Mouse (Mus musculus): ENCODE measurements around the gene Gstp3.
"Not testable (repeated sequence)": the region's sequence is repeated elsewhere in the genome, so short reads cannot be mapped to it uniquely, and the experiment has no call there.

The Gstp3 gene

DNA sequence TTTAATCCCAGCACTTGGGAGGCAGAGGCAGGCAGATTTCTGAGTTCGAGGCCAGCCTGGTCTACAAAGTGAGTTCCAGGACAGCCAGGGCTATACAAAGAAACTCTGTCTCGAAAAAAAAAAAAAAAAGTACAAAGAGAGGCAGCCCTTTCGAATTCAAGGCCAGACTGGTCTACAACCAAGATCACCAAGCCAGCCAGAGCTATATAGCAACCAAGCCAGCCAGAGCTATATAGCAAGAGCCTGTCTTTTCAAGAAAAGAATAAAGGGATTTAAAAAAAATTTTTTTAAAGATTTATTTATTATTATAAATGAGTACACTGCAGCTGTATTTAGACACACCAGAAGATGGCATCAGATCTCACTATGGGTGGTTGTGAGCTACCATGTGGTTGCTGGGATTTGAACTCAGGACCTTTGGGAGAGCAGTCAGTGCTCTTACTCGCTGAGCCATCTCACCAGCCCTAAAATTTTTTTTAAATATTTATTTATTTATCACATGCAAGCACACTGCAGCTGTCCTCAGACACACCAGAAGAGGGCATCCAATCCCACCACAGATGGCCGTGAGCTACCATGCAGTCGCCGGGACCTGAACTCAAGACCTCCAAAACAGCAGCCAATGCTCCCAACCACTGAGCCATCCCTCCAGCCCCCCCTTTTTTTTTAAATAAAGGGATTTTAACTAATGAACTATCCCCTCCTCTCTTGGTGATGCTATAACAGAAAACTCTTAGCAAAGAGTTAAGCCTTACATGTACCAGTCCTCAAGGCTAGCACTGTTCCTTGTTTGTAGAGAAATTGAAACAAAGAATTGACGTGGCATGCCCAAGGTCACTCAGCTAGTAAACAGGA, 902 bp upstream of the Gstp3 start:
- DNase-seq = not testable (repeated sequence)

DNA sequence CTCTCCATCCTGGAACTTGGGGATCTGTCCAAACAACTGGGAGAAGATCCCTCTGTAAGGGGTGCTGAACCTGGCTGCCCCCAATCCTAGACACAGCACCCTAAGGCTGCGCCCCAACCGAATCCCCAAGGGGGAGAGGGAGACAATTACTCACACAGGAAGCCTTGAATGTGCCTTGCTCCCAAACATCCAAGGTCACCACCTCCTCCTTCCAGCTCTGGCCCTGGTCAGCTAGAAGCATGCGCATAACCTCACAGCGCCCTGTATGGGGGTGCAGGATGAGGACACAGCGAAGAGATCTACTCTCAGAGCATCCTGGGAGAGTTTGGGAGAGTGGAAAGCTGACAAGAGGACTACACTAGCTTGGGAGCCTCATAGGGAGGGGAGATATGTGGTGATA, 788 bp downstream of the Gstp3 start:
- DNase-seq = no peak

DNA sequence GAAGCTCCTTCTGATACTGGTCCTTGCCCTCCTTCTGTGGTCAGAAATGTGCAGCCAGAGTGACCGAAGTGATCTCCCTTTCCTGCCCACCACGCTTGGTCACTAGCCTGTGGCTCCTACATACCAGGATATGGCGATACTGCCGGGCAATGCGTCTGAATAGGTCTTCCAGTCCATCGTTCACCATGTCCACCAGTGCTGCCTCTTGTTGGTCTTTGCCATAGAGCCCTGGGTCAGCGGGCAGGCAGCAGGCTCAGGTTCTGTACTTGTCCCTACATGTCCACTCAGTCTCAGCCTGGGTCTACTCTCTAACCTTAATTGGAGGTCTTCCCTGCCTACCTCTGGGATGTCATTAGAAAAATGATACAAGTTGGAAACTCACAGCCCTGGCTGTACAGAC, 1.4 kb downstream of the Gstp3 start:
- no peak for DNase-seq

DNA sequence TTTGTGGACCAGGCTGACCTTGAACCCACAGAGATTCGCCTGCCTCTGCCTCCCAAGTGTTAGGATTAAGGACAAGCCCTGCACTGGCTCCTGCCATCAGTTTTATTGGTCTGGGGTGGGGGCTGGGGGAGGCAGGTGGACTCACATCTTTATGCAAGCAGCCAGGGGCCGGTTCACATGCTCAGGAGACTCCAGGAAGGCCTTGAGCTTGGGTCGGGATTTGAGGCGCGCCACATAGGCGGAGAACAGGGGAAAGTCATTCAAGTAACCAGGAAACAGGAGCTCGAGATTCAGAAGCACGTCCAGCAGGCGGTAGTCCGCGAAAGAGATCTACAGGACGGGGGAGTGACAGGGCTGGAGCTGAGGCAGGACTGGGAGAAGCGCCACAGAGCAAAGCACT, 2.0 kb downstream of the Gstp3 start:
- DNase-seq = no peak

DNA sequence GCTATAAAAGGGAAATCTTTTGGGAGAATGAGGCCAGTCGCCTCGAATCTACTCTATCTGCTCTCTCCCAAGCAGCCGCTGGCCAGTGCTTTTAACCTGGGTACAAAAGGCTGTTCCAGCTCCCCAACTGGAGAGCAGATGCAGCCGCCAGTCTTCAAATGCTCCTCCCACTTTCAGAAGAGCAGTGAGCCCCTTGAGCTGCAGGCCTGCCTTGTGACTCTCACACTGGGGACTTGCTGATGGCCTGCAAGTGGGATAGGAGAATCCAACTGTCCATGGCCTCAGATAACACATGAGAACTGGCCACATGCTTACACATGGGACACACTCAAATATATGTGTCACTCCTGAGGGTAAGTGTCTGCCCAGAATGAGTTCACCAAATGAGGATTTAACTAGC, 2.6 kb downstream of the Gstp3 start:
- DNase-seq = peak in 1 of 2 experiments; percentile 58

DNA sequence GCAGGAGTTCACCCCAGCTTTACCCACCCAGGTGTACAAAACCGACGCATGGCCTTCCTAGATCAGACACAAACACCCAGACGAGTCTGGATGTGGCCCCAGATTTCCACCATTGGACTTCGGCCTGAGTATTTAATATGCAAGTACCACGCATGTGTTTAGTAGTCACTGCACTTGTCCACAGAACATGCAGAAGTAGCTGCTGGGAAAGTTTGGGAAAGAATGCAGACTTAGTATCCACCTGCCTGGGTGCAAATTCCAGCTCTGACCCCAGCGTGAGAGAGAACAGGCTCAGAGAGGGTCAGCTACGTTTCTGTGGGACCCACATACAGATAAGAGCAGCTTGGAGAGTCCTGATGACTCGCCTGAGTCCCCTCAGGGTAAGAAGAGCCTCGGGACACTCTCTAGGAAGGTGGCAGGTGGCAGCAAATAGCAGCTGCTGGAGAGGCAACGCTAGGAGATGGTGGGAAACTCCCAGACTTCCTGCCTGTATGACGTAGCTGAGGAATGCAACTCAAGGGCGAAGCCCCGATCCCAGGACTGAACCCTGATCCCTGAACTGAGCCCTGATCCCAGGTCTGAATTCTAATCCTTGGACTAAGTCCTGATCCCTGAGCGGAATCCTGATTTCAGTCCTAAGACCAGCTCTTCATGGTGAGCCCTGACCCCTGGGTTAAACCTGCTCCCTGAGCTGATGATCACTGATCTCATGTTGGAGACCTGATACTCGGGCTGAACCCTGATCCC, 3.2 kb downstream of the Gstp3 start:
- DNase-seq = peak; percentile 45 to 63

DNA sequence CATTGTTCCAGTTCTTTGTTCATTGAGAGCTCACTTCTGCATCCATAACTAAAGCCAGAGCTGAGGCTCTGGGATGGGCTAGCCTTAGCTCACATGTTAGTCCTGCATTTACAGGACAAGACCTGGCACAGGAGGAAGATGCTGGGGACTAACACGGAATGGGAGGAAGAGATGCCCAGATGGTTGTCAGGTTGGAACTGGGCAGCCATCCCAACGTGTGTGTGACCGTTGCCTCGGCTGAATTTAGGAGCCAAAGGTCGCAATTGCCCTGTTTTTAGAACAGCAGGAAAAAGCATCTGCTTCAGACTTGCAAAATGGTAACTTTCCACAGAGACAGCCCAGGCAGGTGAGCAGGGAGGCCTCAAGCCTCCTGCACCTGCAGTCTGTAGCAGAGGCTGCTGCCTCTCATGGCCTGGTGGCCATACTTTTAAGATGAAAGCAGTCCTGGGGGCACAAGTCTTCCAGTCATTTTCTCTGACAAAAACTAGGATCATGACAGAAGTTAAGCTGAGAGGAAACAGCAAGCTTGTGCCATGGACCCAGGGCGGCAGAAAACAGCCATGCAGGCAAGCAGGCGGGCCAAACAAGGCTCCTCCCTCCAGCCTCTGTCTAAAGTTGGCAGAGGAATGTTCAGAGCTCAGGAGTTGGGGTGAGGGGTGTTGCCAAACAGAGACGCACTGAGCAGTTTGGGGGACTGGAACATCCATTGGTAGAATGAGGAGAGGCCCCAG, 4.0 kb downstream of the Gstp3 start:
- peak; percentile 82 to 85 for DNase-seq

DNA sequence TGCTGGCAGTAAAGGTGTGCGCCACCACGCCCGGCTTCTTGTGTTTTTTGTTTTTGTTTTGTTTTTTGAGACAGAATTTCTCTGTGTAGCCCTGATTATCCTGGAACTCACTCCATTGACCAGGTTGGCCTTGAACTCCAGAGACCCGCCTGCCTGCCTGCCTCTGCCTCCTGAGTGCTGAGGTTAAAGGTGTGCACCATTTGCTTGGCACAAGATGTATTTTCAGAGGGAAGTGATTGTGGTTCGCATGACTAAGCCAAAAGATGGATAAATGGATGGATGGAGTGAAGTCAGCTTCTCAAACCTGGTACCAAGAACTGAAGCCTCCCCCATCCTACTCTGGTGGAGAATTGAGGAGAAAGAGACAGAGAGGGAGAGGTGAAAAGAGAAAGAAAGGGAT, 4.8 kb downstream of the Gstp3 start:
- no peak for DNase-seq

DNA sequence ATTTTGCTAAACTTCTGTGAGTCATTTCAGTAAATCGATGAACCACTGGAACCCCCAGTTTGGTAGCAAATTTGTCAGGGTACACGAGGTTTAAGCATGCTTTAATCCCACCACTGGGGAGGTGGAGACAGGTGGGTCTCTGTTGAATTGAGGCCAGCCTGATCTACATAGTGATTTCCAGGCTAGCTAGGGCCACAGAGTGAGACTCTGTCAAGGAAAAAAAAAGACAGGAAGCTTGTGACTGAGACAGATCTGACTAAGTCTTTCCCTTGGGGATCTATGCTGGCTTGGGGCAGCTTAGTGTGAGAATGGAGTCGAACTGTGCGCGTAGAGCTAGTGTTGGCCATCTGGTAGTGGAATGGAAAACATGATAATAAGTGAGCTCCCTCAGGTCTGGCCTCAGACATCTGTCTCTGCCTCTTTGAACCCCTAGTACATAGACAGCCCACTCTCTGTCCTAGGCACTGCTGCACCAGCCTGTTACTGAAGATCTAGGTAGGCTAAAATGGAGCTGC, 6.8 kb downstream of the Gstp3 start:
- no peak for DNase-seq

DNA sequence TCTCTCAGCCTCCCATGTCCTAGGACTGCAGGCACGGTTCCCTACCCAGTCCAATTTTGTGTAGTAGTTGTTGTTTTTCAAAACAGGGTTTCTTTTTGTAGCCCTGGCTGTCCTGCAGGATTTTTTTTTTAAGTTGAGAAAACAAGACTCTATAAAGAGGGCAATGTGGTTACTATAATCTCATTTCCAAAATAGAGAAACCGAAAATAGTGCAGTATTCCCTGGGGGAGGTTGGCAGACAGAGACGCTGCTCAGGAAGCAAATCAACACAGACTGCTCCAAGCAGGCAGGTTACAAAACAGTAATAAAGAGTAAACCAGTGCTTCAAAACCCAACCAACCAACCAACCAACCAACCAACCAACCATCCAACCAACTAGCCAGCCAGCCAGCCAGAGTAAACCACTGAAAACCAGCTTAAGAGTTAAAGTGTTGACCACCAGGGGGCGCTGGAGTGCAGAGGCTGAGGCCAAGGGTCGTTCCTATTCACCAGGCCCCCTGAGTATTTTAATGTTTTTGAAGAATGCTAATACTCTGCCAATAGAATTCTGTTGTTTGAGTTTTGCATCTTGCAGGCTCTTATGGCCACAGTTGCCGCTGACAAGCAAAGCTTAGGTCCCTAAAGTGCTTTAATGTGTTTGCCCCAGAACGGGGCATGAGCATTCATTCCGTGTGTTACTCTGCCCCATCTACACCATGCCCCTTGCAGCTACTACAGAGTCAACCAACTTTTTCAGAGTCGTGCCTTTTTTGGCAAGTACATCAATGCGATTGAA, 7.4 kb downstream of the Gstp3 start:
- peak; percentile 76 to 90 for DNase-seq

DNA sequence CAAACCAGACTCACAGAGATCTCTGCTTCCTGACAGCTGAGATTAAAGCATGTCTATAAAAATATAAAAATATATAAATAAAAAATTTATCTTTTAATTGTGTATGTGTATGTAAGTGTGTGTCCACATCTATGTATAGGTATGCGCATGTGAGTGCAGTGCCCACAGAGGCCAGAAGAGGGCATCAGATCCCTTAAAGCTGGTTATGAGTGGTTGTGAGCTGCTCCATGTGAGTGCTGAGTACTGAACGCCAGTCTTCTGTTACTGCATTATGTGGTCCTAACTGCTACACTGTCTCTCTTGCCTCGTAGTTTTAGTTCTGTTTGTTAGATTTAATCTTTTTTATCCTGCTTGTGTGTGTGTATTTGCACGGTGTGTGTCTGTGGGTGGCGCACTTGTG, 8.4 kb downstream of the Gstp3 start:
- DNase-seq = peak in 1 of 2 experiments; percentile 36

DNA sequence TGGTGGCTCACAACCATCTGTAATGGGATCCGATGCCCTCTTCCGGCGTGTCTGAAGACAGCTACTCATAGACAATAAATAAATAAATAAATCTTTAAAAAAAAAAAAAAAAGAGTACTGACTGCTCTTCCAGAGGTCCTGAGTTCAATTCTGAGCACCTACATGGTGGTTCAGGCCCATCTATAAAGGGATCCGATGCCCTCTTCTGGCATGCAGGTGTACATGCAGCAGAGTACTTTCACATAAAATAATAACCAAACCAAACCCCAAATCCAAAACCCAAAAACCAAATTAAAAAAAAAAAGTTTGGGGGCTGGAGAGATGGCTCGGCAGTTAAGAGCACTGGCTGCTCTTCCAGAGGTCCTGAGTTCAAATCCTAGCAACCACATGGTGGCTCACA, 10.3 kb downstream of the Gstp3 start:
- DNase-seq = not testable (repeated sequence)

DNA sequence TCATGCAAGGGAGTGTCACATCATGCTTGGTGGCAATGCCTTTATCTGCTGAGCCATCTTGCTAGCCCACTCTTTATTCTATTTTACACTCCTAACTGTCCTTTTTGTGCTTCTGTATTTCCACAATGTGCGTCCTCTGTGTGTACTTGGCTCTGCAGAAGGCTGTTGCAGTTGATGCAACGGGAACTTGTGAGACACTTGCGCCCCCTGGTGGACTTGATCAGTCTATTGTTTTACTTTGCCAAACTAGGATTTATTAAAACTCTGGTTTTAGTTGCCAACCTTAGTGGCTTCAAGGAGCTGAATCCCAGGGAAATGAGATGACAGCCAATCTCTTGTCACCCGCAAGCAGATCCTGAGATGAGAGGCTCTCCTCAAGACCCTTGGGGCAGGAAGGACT, 11.5 kb downstream of the Gstp3 start:
- peak; percentile 81 to 96 for DNase-seq

DNA sequence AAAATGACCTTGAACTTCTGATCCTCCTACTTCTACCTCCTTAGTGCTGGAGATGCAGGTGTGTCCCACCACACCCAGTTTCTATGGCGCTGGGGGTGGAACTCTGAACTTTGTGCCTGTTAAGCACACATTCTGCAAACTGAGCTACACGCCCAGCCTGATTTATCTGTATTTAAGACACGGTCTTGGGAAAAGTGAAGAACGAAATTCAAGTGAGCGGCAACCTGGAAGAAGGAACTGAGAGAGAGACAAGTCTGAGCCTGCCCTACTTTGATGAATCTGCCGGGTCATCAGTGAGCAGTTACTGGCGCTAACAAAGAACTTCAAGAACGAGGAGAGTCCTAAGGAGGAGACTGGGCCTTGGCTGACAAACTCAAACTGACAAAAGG, 12.5 kb downstream of the Gstp3 start:
- DNase-seq = peak in 1 of 2 experiments; percentile 30

DNA sequence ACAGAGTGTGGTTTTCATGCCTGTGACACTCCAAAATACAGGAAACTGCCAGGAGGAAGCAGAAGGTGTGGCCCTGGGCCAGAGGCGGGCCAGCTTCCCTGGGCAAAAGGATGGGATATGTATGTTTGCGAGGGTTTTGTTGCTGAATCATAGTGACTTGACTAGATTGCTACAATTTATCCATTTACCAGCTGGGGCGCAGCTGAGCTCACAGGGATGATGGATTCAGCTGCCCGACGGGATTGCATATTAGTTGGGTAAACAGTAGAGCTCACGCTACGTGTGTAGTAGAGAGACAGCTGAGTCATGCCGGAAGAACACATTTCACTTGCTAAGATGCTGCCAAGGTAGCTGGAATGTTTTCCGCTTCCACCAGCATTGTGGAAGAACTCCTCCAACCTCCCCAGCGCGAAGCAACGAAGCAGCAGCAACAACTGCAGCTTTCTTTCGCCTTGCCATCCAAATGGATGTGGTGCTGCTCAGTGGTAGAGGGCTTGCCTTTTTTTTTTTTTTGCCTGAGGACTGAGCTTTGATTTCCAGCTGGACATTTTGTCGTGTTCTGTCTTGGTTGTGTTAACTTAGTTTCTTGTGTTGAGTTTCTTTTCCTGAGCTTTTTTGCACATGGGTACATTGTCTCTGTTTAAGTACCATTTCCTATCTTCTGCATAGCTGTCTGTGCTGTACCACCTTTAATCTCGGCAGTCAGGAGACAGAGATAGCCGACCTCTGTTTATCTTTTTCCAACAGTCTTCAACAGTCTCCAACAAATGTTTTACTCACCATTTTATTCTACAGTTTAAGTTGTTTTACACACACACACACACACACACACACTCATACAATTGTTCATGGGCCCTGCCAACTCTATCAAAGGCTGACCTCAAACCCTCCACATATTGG, 13.2 kb downstream of the Gstp3 start, which contains the start of gene Gstp2:
Gene Gstp2, minus strand, starts transcription at position 58 of the 900 bp plus-strand sequence.
- DNase-seq = peak; percentile 88 to 89

DNA sequence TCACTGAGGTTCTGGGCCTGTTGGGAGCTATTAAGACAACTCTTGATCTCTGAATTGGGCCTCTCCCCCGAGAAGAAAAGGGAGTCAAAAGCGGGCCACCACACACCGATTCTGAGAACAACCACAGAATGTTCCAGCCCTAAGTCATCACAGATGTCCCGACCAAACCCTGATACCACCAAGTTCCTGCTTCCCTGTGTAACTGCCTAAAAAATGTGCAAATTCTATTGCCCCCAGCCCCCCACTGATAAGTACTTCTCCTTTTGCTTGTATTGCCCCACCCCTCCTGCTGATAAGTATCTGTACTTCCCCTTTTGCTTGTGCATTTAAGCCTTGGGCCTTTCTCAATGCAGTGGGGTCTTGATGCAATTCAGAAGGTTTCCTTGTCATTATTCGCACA, 15.3 kb downstream of the Gstp3 start:
- not testable (repeated sequence) for DNase-seq

DNA sequence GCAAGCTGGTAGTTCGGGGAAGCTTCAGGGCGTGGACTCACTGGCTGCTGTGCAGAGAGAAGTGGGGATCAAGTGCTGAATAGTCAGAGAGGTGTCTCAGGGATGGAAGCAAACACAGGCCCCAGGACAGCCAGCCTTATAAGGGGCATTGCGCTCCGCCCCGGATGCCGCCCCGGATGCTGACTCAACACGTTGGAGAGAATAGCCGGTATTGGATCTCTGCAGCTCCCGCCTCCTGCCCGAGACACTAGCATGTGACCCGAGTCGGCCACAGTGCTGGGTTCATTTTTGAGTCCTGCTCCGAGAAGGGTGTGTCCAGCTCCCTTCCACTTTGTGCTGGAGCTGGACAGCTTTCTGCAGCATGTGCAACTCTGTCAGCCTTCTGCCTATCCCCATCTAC, 17.2 kb downstream of the Gstp3 start:
- DNase-seq = peak; percentile 32 to 68

DNA sequence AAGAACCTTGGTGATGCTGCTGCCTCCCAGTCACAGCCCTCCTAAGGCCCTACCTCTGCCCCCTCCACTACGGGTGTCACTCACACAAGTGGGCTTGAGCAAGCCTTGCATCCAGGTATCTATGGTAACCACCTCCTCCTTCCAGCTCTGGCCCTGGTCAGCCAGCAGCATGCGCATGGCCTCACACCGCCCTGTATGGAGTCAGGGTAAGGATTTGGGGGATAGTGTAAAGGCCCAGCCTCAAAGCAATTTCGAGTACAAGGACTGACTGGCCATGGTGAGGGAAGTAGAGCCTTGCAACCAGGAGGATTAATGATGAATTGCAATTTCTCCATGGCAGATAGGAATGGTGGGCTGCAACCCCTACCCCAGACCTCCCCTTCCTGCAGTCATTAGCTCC, 17.9 kb downstream of the Gstp3 start:
- DNase-seq = not testable (repeated sequence)

DNA sequence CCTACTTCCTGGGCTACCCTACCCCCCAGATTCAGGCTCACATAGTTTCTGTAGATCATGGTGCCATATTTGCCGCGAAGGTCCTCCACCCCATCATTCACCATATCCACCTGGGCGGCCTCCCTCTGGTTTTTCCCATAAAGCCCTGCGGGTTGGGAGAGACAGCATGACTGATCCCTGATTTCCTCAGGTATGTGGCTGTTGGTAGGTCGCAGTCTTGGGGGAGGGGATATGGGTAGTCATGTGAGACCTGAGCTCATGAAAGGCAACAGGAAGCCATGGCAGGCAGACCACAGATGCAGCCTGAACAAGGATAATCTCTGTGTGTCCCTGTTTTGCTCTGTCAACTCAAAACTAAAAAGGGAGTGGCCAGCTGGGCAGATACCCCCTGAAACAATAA, 18.4 kb downstream of the Gstp3 start:
- not testable (repeated sequence) for DNase-seq

DNA sequence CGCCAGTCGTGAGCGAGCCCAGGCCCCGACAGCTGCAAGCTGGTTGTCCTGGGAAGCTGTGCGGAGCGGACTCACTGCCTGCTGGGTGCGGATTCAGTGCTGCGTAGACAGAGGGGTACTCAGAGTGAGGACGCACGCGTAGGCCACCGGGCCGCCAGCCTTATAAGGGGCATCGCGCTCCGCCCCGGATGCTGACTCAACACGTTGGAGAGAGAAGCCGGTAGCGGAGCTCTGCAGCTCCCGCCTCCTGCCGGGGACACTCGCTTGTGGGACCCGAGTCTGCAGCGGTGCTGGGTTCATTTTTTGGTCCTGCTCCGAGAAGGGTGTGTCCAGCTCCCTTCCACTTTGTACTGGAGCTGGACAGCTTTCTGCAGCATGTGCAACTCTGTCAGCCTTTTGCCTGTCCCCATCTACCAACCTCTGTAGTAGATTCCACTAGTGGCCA, 21.6 kb downstream of the Gstp3 start, which contains the start of gene Gstp1:
Gene Gstp1, minus strand, starts transcription at position 198 of the 445 bp plus-strand sequence.
- DNase-seq = peak; percentile 91 to 94

Data from kidney, postnatal 25 days (tissue).